Mouse (Mus musculus) G1E (cell line): ENCODE measurements around the gene Gm826. TPM values are rescaled to one million over a fixed set of nuclear protein-coding genes. Genes with fewer than 3 reads are reported as not detected.
A peak's percentile ranks its signal among the peaks of the same experiment; 100 is the strongest.

ENCODE experiments used
- ATAC-seq: 2 replicates; pipeline ENCODE4 v1.8.0; 2016; ENCODE audit warnings: mild to moderate bottlenecking; ENCODE audit not compliant: insufficient number of reproducible peaks, poor library complexity, low FRiP score, severe bottlenecking; ENCODE audit errors: extremely low read depth
- DNase-seq: peaks from one replicate; pipeline ENCODE4 v3.0.0; 2012; ENCODE audit warnings: low spot score
- H3K27me3 ChIP-seq: 2 replicates; pipeline ENCODE4 v1.6.1; 2012; ENCODE audit warnings: mild to moderate bottlenecking, low read length, inconsistent platforms; ENCODE audit not compliant: insufficient read depth
- H3K36me3 ChIP-seq: replicated peaks from 2 replicates; pipeline ENCODE3; 2012; ENCODE audit warnings: mild to moderate bottlenecking, inconsistent platforms
- H3K4me1 ChIP-seq: 2 replicates; pipeline ENCODE4 v1.6.1; 2012; ENCODE audit warnings: low read depth, low read length, inconsistent platforms, mixed read lengths; ENCODE audit not compliant: insufficient read depth
- H3K4me3 ChIP-seq: 2 replicates; pipeline ENCODE4 v1.5.1; 2012; ENCODE audit warnings: low read depth, mild to moderate bottlenecking, inconsistent platforms, low read length, moderate library complexity, mixed read lengths
- H3K9me3 ChIP-seq: replicated peaks from 2 replicates; pipeline ENCODE4 v1.6.1; 2012; ENCODE audit warnings: inconsistent platforms
- CTCF ChIP-seq: IDR thresholded peaks from 2 replicates; pipeline ENCODE4 v1.5.1; 2012; ENCODE audit warnings: low read depth, low read length, inconsistent platforms, mixed read lengths
- GATA1 ChIP-seq: IDR thresholded peaks from 2 replicates; pipeline ENCODE4 v1.6.1; 2012; ENCODE audit warnings: borderline replicate concordance, low read length, inconsistent platforms, mixed read lengths
- GATA2 ChIP-seq: IDR thresholded peaks from 2 replicates; pipeline ENCODE4 v1.6.1; 2012; ENCODE audit warnings: low read depth, low read length, inconsistent platforms, borderline replicate concordance
- POLR2AphosphoS5 ChIP-seq: IDR thresholded peaks from 2 replicates; pipeline ENCODE4 v1.6.1; 2012; ENCODE audit warnings: low read depth, low read length, inconsistent platforms; ENCODE audit not compliant: insufficient replicate concordance
- TAL1 ChIP-seq: conservative IDR thresholded peaks from 2 replicates; pipeline ENCODE4 v1.6.1; 2012; ENCODE audit warnings: low read depth, low read length, inconsistent platforms, mixed read lengths
- polyA plus RNA-seq: library from polyadenylated mRNA; stranded (reverse); fragments of >175 nt; gene quantifications from 2 replicates; pipeline ENCODE4 v1.2.3, GENCODE M21; 2012
- total RNA-seq, 2 experiments: library from RNA; stranded (forward) in 1 of 2; stranded (reverse) in 1 of 2; fragments of 200-1000 nt in 1 of 2; fragments of >200 nt in 1 of 2; fragmentation: Nextera tagmentation in 1 of 2; gene quantifications; 2 replicates each; pipeline ENCODE4 v1.2.3; 2014 to 2017

Gm826 gene
- total RNA-seq (2014; fragmentation: Nextera tagmentation), result not detected in 2 replicates
- total RNA-seq (2017), result 0.23 TPM in 1 of 2 replicates, not detected in the other
- not detected in 2 replicates for polyA plus RNA-seq

GRCm38 (mm10) chr2:160334111-160334661 lies at the start of gene Gm826:
Gene Gm826, minus strand, starts transcription at chr2:160334162.
- Histone ChIP-seq H3K27me3 (no peaks in the 10 kb centered on the region), H3K9me3 (peaks cover 85% of the 10 kb centered on the region), H3K4me1 (no peaks in the 10 kb centered on the region), H3K4me3 (no peak within 1 kb of the TSS), H3K36me3 (no peaks in the 10 kb centered on the region)
- DNase-seq (no peak), ATAC-seq (no peak)
- TF ChIP-seq GATA2 (no peak), TAL1 (no peak), GATA1 (no peak), POLR2AphosphoS5 (no peak), CTCF (no peak)

- DNase-seq (no peak), ATAC-seq (no peak)
- Histone ChIP-seq H3K36me3 (no peaks in the 10 kb centered on the region), H3K4me3 (no peak overlapping the region), H3K4me1 (no peaks in the 10 kb centered on the region), H3K27me3 (no peaks in the 10 kb centered on the region), H3K9me3 (peaks cover 60% of the 10 kb centered on the region)
- TF ChIP-seq GATA1 (no peak), POLR2AphosphoS5 (no peak), CTCF (no peak), GATA2 (no peak), TAL1 (no peak)
Observed at GRCm38 (mm10) chr2:160383418-160383817, 49.5 kb upstream of the Gm826 start.

GRCm38 (mm10) chr2:160378271-160378670 lies 44.3 kb upstream of the Gm826 start:
- TF ChIP-seq CTCF (peak; percentile 44; the same call in 1 of the 2 replicates), POLR2AphosphoS5 (no peak)
- Histone ChIP-seq H3K27me3 (no peaks in the 10 kb centered on the region), H3K9me3 (peaks cover 80% of the 10 kb centered on the region), H3K4me3 (no peak overlapping the region), H3K36me3 (no peaks in the 10 kb centered on the region), H3K4me1 (no peaks in the 10 kb centered on the region)
- ATAC-seq, result no peak
- no peak for DNase-seq

- DNase-seq, result no peak
- TF ChIP-seq CTCF, result no peak
- TF ChIP-seq GATA2, result no peak
- no peaks in the 10 kb centered on the region for H3K27me3 ChIP-seq
- no peak overlapping the region for H3K4me3 ChIP-seq
- H3K36me3 ChIP-seq, result no peaks in the 10 kb centered on the region
- no peaks in the 10 kb centered on the region for H3K4me1 ChIP-seq
- peaks cover 86% of the 10 kb centered on the region for H3K9me3 ChIP-seq
- no peak for ATAC-seq
Observed at GRCm38 (mm10) chr2:160376236-160376635, 42.3 kb upstream of the Gm826 start.

- TF ChIP-seq CTCF (no peak), GATA2 (no peak), POLR2AphosphoS5 (no peak), TAL1 (no peak)
- ATAC-seq, result no peak
- no peak for DNase-seq
- Histone ChIP-seq H3K9me3 (peaks cover 88% of the 10 kb centered on the region), H3K27me3 (no peaks in the 10 kb centered on the region; the same call in 1 of the 2 replicates), H3K36me3 (no peaks in the 10 kb centered on the region), H3K4me3 (no peak overlapping the region), H3K4me1 (no peaks in the 10 kb centered on the region)
Observed at GRCm38 (mm10) chr2:160369653-160370420, 35.9 kb upstream of the Gm826 start.

- DNase-seq, result no peak
- ATAC-seq, result no peak
- Histone ChIP-seq H3K4me1 (no peaks in the 10 kb centered on the region), H3K27me3 (no peaks in the 10 kb centered on the region; the same call in 1 of the 2 replicates), H3K9me3 (peaks cover 86% of the 10 kb centered on the region), H3K4me3 (no peak overlapping the region), H3K36me3 (no peaks in the 10 kb centered on the region)
- no peak for TF ChIP-seq TAL1
Observed at GRCm38 (mm10) chr2:160368422-160369357, 34.7 kb upstream of the Gm826 start.
